In genomic region chr9:43096337-43096736, GRCm38 (mm10) we compare ENCODE assay signal across 16 mouse cellular contexts. TPM values are rescaled to one million over a fixed set of nuclear protein-coding genes. Genes with fewer than 3 reads are reported as not detected.
DNase-seq lines count a peak whose midpoint lies in the region; ATAC-seq lines count a peak whose summit lies in the region.
"Had no signal": no experiment of that assay in that cellular context is flagged by ENCODE, and none has a peak within 500 bp of the region (broad histone marks: within the 10 kb centered on the region; RNA-seq: fewer than 3 reads in every experiment).

No protein-coding gene starts in this region.

- H3K4me2 ChIP-seq in midbrain, embryonic 11.5 days = no peak overlapping the region
- H3K4me2 ChIP-seq: hindbrain, embryonic 15.5 days; limb, embryonic 13.5 days; neural tube, embryonic 13.5 days had no signal

- no peaks in the 10 kb centered on the region for H3K27me3 ChIP-seq in midbrain, embryonic 11.5 days (ENCODE audit: control insufficient read depth, insufficient read depth, low read length)
- H3K27me3 ChIP-seq: hindbrain, embryonic 15.5 days; limb, embryonic 13.5 days; neural tube, embryonic 13.5 days had no signal

- no peak overlapping the region for H3K9ac ChIP-seq in midbrain, embryonic 11.5 days (ENCODE audit: low read length)
- H3K9ac ChIP-seq: hindbrain, embryonic 15.5 days; limb, embryonic 13.5 days; neural tube, embryonic 13.5 days had no signal

- no peak overlapping the region for H3K4me3 ChIP-seq in midbrain, embryonic 11.5 days (ENCODE audit: low read depth, low read length)
- H3K4me3 ChIP-seq: hindbrain, embryonic 15.5 days; limb, embryonic 13.5 days; neural tube, embryonic 13.5 days had no signal

- no peak overlapping the region for H3K27ac ChIP-seq in midbrain, embryonic 11.5 days (ENCODE audit: low read depth, low read length)
- H3K27ac ChIP-seq: hindbrain, embryonic 15.5 days; limb, embryonic 13.5 days; neural tube, embryonic 13.5 days had no signal

- ATAC-seq in activated CD4-positive, CD25-positive, alpha-beta regulatory T cell, adult 4 months = peak; percentile 77
- no peak for ATAC-seq in midbrain, embryonic 11.5 days (ENCODE audit: low FRiP score)
- ATAC-seq: forebrain, embryonic 14.5 days had no signal

- H3K4me1 ChIP-seq in midbrain, embryonic 11.5 days (ENCODE audit: control insufficient read depth, insufficient read depth, low read length) = no peaks in the 10 kb centered on the region

- DNase-seq in spleen, postnatal 36 days (ENCODE audit: low spot score in 2 of 2) = peak; percentile 64 to 68
- DNase-seq in spleen, postnatal 10 days (ENCODE audit: low spot score in 2 of 2) = no peak
- peak; percentile 70 for DNase-seq in naive thymus-derived CD4-positive, alpha-beta T cell, adult 2 months (ENCODE audit: low read depth)
- peak; percentile 29 for DNase-seq in thymus, postnatal 4 days
- no peak for DNase-seq in midbrain, embryonic 11.5 days (ENCODE audit: low spot score, missing footprints)
- DNase-seq in cerebellum, adult 11-12 months = no peak
- no peak for DNase-seq in left cerebral cortex, adult 11 months (ENCODE audit: low spot score)
- DNase-seq: cerebellum, postnatal 25 days; gastrocnemius, postnatal 14 days; layer of hippocampus, adult 9-11 months; lung, adult 2 months had no signal

- H3K9me3 ChIP-seq in midbrain, embryonic 11.5 days (ENCODE audit: control insufficient read depth, low read length) = no peaks in the 10 kb centered on the region
- H3K9me3 ChIP-seq: hindbrain, embryonic 15.5 days; limb, embryonic 13.5 days; neural tube, embryonic 13.5 days had no signal

- no peaks in the 10 kb centered on the region for H3K36me3 ChIP-seq in midbrain, embryonic 11.5 days (ENCODE audit: control insufficient read depth, insufficient read depth, low read length)
- H3K36me3 ChIP-seq: hindbrain, embryonic 15.5 days; limb, embryonic 13.5 days; neural tube, embryonic 13.5 days had no signal

RNA-seq across cellular contexts. Expression of gene Arhgef12, which starts 10.7 kb away (rescaled TPM):
- 10 to 100 TPM; 11.3 to 11.4 TPM for polyA plus RNA-seq in activated CD4-positive, CD25-positive, alpha-beta regulatory T cell, adult 4 months (2017; shearing (Covaris generic))
- polyA plus RNA-seq in midbrain, embryonic 11.5 days (2014; fragmentation: Nextera tagmentation; extraction: Ambion mirVana) = 9.2 and 10.0 TPM in 2 replicates

RNA-seq across cellular contexts. Expression of gene Tmem136, which starts 20.0 kb away (rescaled TPM):
- polyA plus RNA-seq in activated CD4-positive, CD25-positive, alpha-beta regulatory T cell, adult 4 months (2017; shearing (Covaris generic)) = 1 to 10 TPM; 3.0 to 3.1 TPM
- 13.9 and 17.5 TPM in 2 replicates for polyA plus RNA-seq in midbrain, embryonic 11.5 days (2014; fragmentation: Nextera tagmentation; extraction: Ambion mirVana)

Comparison
In these comparisons a context has a peak if more than half of its experiments do, and no peak if none do; other contexts are left out.
1. DNase-seq: peak in spleen, postnatal 36 days (2 of 2), naive thymus-derived CD4-positive, alpha-beta T cell, adult 2 months (single experiment) and thymus, postnatal 4 days (single experiment); none in spleen, postnatal 10 days (0 of 2), midbrain, embryonic 11.5 days (single experiment), cerebellum, adult 11-12 months (single experiment) and left cerebral cortex, adult 11 months (single experiment).